Mouse (Mus musculus): ENCODE measurements around the gene Bnip2. TPM values are rescaled to one million over a fixed set of nuclear protein-coding genes. Genes with fewer than 3 reads are reported as not detected.
A peak's percentile ranks its signal among the peaks of the same experiment; 100 is the strongest.

The Bnip2 gene
- 73.8 and 78.7 TPM in 2 replicates for polyA plus RNA-seq (2015; fragmentation: Nextera tagmentation; extraction: Ambion mirVana)

DNA sequence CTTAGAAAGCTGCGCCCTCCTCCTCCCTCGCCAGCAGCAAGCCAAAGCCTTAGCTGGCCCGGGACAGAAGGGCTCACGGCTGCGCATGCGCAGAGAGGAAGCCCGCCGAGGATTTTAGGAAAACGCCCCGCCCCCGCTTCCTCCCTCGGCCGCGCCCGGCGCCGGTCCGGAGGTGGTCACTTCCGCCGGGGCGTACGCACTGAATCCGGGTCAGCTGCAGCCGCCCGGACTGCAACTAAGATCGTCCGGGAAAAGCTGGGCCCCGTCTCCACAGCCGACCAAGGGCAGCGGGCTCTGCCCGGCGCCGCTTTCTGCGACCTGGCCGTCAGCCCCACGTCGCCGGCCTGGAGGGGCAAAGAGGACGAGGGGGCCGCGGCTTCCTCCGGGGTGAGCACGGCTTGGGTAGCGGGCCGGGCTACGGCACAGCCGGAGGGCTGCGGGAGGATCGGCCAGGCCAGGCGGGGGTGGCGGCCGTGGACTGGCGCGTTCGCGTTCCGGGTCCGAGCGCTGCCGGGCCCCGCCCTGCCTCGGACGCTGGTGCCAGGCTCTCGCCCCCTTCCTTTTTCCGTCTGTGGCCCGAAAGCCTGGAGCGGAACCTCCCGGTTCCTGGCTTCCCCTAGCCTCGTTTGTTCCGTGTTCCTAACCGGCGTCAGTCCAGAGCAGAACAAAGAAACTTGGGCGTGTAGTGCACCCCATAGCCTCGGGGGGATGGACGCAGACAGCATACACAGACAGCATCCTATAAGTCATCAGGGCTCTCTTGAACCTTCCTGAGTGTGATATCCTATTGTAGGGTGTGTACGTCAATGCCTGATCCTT, at the start of gene Bnip2:
TSS of gene Bnip2 (plus strand) at position 164 of the 819 bp plus-strand sequence.
- H3K4me1 ChIP-seq = peaks cover 34% of the 10 kb centered on the region
- peak within 1 kb of the TSS; percentile 91 for H3K27ac ChIP-seq
- H3K9me3 ChIP-seq = no peaks in the 10 kb centered on the region
- no peaks in the 10 kb centered on the region for H3K27me3 ChIP-seq (replicated peaks)
- H3K4me3 ChIP-seq = peak within 1 kb of the TSS; percentile 84
- peak within 1 kb of the TSS; percentile 88 for H3K9ac ChIP-seq
- no peaks in the 10 kb centered on the region for H3K36me3 ChIP-seq (replicated peaks)
- under 1% methylated on average over 76 of the region's 76 CpGs for WGBS
- peak; percentile 95 for ATAC-seq (replicated peaks)
- H3K4me2 ChIP-seq = peak within 1 kb of the TSS; percentile 66

DNA sequence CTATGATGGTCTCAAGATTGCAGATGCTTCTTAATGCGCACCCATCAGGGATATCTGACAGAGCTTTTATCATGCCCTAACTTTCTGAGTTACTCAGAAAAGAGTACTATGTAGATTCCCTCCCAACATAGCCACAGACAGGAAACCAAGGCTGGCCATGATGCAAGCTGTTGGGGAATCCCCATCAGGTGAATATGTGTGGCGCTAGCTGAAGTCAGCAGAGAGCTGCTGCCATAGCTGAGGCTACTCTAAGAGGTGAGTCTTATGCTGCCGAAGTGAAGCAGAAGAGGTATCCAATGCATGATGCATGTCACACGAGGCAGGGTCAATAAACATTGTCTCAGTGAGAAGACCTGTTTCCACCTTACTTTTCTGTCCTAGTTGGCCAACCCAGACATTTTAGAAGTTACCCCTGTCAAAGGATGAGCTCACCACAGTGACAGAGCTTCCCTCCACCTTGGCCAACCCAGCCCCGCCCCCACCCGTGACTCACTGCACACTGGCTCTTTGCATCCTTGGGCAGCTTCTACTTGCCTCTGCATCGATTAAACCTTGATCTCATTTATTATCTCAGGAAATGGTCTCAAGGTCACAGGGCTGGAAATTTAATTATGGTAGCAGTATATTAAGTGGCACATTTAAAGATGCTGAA, 48.3 kb upstream of the Bnip2 start:
- Histone ChIP-seq H3K27ac (no peak overlapping the region), H3K4me2 (no peak overlapping the region), H3K4me3 (no peak overlapping the region), H3K9me3 (no peaks in the 10 kb centered on the region), H3K36me3 (replicated peaks) (no peaks in the 10 kb centered on the region), H3K27me3 (replicated peaks) (no peaks in the 10 kb centered on the region), H3K9ac (no peak overlapping the region), H3K4me1 (no peaks in the 10 kb centered on the region)
- no peak for ATAC-seq (replicated peaks)
- WGBS = 92% methylated on average over 7 of the region's 7 CpGs

DNA sequence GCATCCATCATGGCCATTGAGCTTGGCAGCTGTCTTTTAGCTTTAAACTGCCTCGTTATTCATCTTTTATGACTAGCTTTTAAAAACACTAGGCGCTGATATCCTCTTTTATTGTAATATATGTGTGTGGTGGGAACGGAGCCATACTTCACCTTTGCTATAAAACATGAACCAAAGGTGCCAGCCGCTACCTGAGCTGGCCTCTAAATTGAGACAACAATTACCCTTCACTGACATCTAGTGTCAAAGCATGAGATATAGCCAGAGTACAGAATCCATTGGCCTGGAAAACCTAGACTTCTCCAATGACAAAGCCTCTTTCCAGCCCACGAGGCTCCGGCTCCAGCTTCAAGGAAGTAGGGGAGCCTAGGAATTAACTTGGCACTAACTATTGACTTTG, 47.7 kb upstream of the Bnip2 start:
- no peak overlapping the region for H3K4me2 ChIP-seq
- WGBS = 70% methylated on average over 6 of the region's 6 CpGs
- no peaks in the 10 kb centered on the region for H3K27me3 ChIP-seq (replicated peaks)
- H3K36me3 ChIP-seq (replicated peaks) = no peaks in the 10 kb centered on the region
- no peaks in the 10 kb centered on the region for H3K9me3 ChIP-seq
- no peak overlapping the region for H3K4me3 ChIP-seq
- ATAC-seq (replicated peaks) = no peak
- no peak overlapping the region for H3K9ac ChIP-seq
- H3K27ac ChIP-seq = no peak overlapping the region
- no peaks in the 10 kb centered on the region for H3K4me1 ChIP-seq

DNA sequence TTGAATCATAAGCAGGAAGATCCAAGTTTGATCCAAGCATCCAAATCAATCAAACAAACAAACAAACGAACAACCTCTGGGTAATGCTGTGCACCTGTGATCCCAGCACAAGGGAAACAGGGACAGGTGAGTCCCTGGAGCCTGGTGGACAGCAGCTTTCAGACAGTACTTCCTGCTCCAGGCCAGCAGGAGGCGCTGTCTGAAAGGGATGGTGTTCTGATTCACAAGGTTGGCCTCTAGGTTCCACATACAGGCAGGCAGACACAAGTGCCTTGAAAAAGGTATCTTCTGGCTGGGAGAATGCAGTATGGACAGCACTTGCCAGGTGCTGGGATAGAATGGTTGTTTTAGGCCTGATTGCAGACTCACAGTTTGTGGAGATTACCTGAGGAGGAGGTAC, 40.3 kb upstream of the Bnip2 start:
- Histone ChIP-seq H3K36me3 (replicated peaks) (no peaks in the 10 kb centered on the region), H3K27me3 (replicated peaks) (no peaks in the 10 kb centered on the region), H3K4me1 (no peaks in the 10 kb centered on the region), H3K4me2 (no peak overlapping the region), H3K9me3 (no peaks in the 10 kb centered on the region), H3K4me3 (no peak overlapping the region), H3K9ac (no peak overlapping the region), H3K27ac (no peak overlapping the region)
- ATAC-seq (replicated peaks) = no peak
- 11% methylated on average over 2 of the region's 2 CpGs for WGBS

DNA sequence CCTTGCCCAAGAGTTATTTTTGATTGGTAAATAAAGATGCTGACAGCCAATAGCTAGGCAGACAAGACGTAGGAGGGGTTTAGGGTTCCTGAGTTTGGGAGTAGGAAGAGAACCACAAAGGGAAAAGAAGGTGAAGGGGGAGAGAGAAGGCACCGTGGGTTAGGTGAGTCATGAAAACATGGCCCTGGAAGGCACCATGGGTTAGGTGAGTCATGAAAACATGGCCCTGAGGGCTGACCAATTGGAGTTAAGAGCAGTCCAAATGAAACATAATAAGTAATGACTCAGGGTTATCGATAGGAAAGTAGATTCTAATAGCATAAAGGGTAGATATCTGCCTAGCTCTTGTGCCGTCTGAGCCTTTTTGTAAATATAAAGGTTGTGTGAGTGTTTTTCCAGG, 39.6 kb upstream of the Bnip2 start:
- no peak overlapping the region for H3K4me2 ChIP-seq
- no peak overlapping the region for H3K9ac ChIP-seq
- H3K4me1 ChIP-seq = no peaks in the 10 kb centered on the region
- no peaks in the 10 kb centered on the region for H3K36me3 ChIP-seq (replicated peaks)
- H3K4me3 ChIP-seq = no peak overlapping the region
- no peaks in the 10 kb centered on the region for H3K27me3 ChIP-seq (replicated peaks)
- WGBS = 88% methylated on average over 4 of the region's 4 CpGs
- H3K27ac ChIP-seq = no peak overlapping the region
- no peak for ATAC-seq (replicated peaks)
- no peaks in the 10 kb centered on the region for H3K9me3 ChIP-seq

GRCm38 (mm10) chr9:69961007-69961406, 28.3 kb upstream of the Bnip2 start:
- H3K4me2 ChIP-seq = no peak overlapping the region
- no peaks in the 10 kb centered on the region for H3K4me1 ChIP-seq
- H3K9me3 ChIP-seq = no peaks in the 10 kb centered on the region
- H3K36me3 ChIP-seq (replicated peaks) = no peaks in the 10 kb centered on the region
- H3K27ac ChIP-seq = no peak overlapping the region
- no peak for ATAC-seq (replicated peaks)
- WGBS = 92% methylated on average over 6 of the region's 6 CpGs
- no peaks in the 10 kb centered on the region for H3K27me3 ChIP-seq (replicated peaks)
- H3K4me3 ChIP-seq = no peak overlapping the region
- H3K9ac ChIP-seq = no peak overlapping the region

DNA sequence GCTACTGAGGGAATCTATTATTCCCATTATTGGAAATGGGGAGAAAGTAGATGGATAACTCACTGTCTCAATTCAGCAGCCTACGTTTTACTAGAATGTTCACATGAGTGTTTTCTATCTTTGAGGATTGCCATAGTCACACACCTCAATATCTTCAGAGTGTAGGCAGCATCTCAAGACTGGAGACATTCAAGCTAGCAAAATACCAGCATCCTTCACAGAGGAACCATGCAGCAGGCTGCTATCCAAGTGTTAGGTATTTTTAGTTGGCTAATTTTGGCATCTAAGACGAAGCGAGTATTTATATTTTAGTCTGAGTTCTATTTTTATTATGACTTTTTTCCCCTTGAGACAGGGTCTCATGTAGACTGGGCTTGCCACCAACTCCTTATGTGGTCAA, 24.9 kb upstream of the Bnip2 start:
- no peaks in the 10 kb centered on the region for H3K36me3 ChIP-seq (replicated peaks)
- 90% methylated on average over 3 of the region's 3 CpGs for WGBS
- H3K9ac ChIP-seq = no peak overlapping the region
- no peaks in the 10 kb centered on the region for H3K27me3 ChIP-seq (replicated peaks)
- no peaks in the 10 kb centered on the region for H3K9me3 ChIP-seq
- H3K4me3 ChIP-seq = no peak overlapping the region
- ATAC-seq (replicated peaks) = no peak
- no peak overlapping the region for H3K4me2 ChIP-seq
- H3K4me1 ChIP-seq = no peaks in the 10 kb centered on the region
- no peak overlapping the region for H3K27ac ChIP-seq

- Histone ChIP-seq H3K9ac (no peak overlapping the region), H3K4me1 (peaks cover 8% of the 10 kb centered on the region), H3K4me2 (no peak overlapping the region), H3K27ac (no peak overlapping the region), H3K9me3 (no peaks in the 10 kb centered on the region), H3K27me3 (replicated peaks) (no peaks in the 10 kb centered on the region), H3K36me3 (replicated peaks) (no peaks in the 10 kb centered on the region), H3K4me3 (no peak overlapping the region)
- no peak for ATAC-seq (replicated peaks)
- 77% methylated on average over 1 of the region's 1 CpGs for WGBS
Observed at GRCm38 (mm10) chr9:69985526-69985925, 3.7 kb upstream of the Bnip2 start.

DNA sequence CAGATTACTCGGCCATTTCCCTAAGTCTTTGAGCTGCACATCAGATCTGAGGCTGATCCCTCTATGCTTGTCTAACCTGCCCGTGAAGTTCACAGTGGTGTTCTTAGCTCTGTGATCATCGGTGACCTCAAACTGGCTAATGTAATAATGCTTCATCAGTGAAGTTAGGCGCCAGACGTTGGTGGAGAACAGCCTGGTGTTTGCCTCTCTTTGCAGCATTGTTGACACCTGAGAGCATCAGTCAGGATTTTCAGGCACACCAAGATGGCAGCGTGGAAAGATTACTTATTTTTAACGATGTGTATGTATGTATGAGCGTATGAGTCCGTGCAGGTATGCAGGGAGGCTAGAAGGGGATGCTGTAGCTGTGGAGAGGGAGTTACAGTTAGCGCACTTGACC, 3.2 kb upstream of the Bnip2 start:
- WGBS = 79% methylated on average over 10 of the region's 10 CpGs
- Histone ChIP-seq H3K36me3 (replicated peaks) (no peaks in the 10 kb centered on the region), H3K27ac (no peak overlapping the region), H3K4me2 (no peak overlapping the region), H3K27me3 (replicated peaks) (no peaks in the 10 kb centered on the region), H3K9ac (no peak overlapping the region), H3K4me1 (peaks cover 13% of the 10 kb centered on the region), H3K4me3 (no peak overlapping the region), H3K9me3 (no peaks in the 10 kb centered on the region)
- no peak for ATAC-seq (replicated peaks)

GRCm38 (mm10) chr9:69986571-69986970, 2.7 kb upstream of the Bnip2 start:
- no peak for ATAC-seq (replicated peaks)
- Histone ChIP-seq H3K9ac (no peak overlapping the region), H3K36me3 (replicated peaks) (no peaks in the 10 kb centered on the region), H3K9me3 (no peaks in the 10 kb centered on the region), H3K27me3 (replicated peaks) (no peaks in the 10 kb centered on the region), H3K4me3 (no peak overlapping the region), H3K27ac (no peak overlapping the region), H3K4me1 (peaks cover 18% of the 10 kb centered on the region), H3K4me2 (no peak overlapping the region)
- WGBS = 88% methylated on average over 5 of the region's 5 CpGs

GRCm38 (mm10) chr9:69987579-69987978, 1.7 kb upstream of the Bnip2 start:
- H3K4me1 ChIP-seq = peaks cover 28% of the 10 kb centered on the region
- no peak overlapping the region for H3K27ac ChIP-seq
- H3K4me3 ChIP-seq = no peak overlapping the region
- H3K4me2 ChIP-seq = no peak overlapping the region
- H3K9ac ChIP-seq = no peak overlapping the region
- under 1% methylated on average over 3 of the region's 3 CpGs for WGBS
- no peaks in the 10 kb centered on the region for H3K36me3 ChIP-seq (replicated peaks)
- ATAC-seq (replicated peaks) = no peak
- H3K27me3 ChIP-seq (replicated peaks) = no peaks in the 10 kb centered on the region
- no peaks in the 10 kb centered on the region for H3K9me3 ChIP-seq

DNA sequence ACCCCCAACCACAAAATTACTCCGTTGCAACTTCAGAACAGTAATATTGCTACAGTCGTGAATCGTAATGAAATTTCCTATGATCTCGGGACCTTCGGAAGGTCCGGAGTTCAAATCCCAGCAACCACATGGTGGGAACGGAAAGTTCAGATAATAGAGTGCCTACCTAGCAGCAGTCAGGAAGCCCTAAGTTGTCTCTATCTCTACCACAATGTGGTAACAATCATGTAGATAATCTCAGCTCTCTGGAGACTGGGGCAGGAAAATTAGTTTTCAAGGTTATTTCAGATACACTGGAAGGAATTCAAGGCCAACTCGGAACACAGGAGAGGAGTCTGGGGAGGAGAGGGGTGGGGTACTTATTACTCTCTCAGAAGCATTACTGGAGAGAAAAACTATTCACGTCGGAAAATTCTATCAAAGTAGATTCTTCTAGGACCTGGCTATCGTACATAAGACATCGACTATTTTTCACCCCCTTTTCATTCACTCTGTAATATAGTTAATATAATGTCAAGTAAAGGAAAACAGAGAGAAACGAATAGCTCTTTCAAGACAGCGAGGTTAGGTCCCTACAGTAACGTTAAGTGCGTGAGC, 462 bp upstream of the Bnip2 start:
- Histone ChIP-seq H3K4me2 (peak overlapping the region; percentile 66), H3K4me1 (peaks cover 34% of the 10 kb centered on the region), H3K9ac (peak overlapping the region; percentile 88; the same call in 1 of the 2 replicates), H3K36me3 (replicated peaks) (no peaks in the 10 kb centered on the region), H3K4me3 (peak overlapping the region; percentile 84), H3K27ac (peak overlapping the region; percentile 91), H3K9me3 (no peaks in the 10 kb centered on the region), H3K27me3 (replicated peaks) (no peaks in the 10 kb centered on the region)
- ATAC-seq (replicated peaks) = peak; percentile 22
- WGBS = 38% methylated on average over 16 of the region's 16 CpGs

All from midbrain, embryonic 15.5 days (tissue).